Mouse (Mus musculus): Measurements from ENCODE around the gene Faap100. TPM values are rescaled to one million over a fixed set of nuclear protein-coding genes. Genes with fewer than 3 reads are reported as not detected.
A peak's percentile ranks its signal among the peaks of the same experiment; 100 is the strongest.
"Not testable (repeated sequence)": the region's sequence is repeated elsewhere in the genome, so short reads cannot be mapped to it uniquely, and the experiment has no call there.

The Faap100 gene
- polyA plus RNA-seq, 1 experiment from 2014 or later, result 9.7 TPM

DNA sequence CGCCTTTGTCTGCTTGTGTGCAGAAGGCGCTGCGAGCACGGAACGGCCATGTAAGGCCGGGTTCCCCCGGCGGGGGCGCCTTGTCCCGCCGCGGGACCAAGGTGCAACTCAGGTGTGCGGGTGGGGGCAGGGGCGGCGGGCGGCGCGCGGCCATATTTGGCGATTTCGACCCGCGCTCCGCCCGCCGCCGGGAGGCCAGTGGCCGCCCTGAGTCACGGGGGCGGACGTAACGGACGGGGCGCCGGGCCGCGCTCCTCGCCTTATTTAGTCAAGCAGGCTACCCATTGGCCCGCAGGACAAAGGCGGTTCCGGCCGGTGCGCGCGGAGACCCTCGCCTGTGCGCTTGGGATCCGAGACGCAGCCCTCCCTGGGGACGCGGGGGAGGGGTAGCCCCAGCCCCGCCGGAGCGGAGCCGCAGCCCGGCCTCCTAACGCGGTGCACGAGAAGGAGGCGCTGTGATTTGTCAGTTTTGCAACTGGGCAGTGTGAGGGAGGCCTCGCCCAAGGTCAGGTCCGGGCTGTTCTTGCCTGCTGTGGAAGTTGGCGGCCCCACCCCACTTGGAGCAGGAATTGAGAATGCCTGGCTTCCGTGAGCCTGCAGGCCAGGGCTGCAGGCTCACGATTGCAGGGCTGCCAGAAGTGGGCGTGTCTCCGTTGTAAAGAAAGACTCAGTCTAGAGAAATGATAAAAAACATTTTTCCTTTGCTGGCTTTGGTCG lies 28.4 kb downstream of the Faap100 start:
- Histone ChIP-seq H3K4me3 (ENCODE audit: low read depth, low read length) (peak overlapping the region; percentile 91), H3K27ac (ENCODE audit: low read depth, low read length) (peak overlapping the region; percentile 99), H3K9ac (ENCODE audit: low read depth, low read length) (peak overlapping the region; percentile 100), H3K9me3 (ENCODE audit: control insufficient read depth) (no peaks in the 10 kb centered on the region), H3K4me1 (replicated peaks; ENCODE audit: control insufficient read depth, insufficient read depth, low read length) (no peaks in the 10 kb centered on the region; the same call in 1 of the 2 replicates), H3K36me3 (ENCODE audit: control insufficient read depth, insufficient read depth) (peaks cover 9% of the 10 kb centered on the region), H3K27me3 (replicated peaks; ENCODE audit: control insufficient read depth, insufficient read depth, low read length) (no peaks in the 10 kb centered on the region), H3K4me2 (replicated peaks; ENCODE audit: low read depth) (peak overlapping the region; percentile 80)
- TF ChIP-seq CTCF (IDR thresholded peaks at IDR 0.05; ENCODE audit: low read depth), result peak; percentile 19
- peak; percentile 68 for ATAC-seq
- WGBS, result under 1% methylated on average over 68 of the region's 68 CpGs

- Histone ChIP-seq H3K27ac (ENCODE audit: low read depth, low read length) (peak overlapping the region; percentile 99), H3K4me2 (replicated peaks; ENCODE audit: low read depth) (peak overlapping the region; percentile 80), H3K4me1 (replicated peaks; ENCODE audit: control insufficient read depth, insufficient read depth, low read length) (no peaks in the 10 kb centered on the region; the same call in 1 of the 2 replicates), H3K4me3 (ENCODE audit: low read depth, low read length) (peak overlapping the region; percentile 91), H3K27me3 (replicated peaks; ENCODE audit: control insufficient read depth, insufficient read depth, low read length) (no peaks in the 10 kb centered on the region), H3K9ac (ENCODE audit: low read depth, low read length) (peak overlapping the region; percentile 100), H3K9me3 (ENCODE audit: control insufficient read depth) (no peaks in the 10 kb centered on the region), H3K36me3 (ENCODE audit: control insufficient read depth, insufficient read depth) (peaks cover 14% of the 10 kb centered on the region)
- 3% methylated on average over 16 of the region's 16 CpGs for WGBS
- TF ChIP-seq CTCF (IDR thresholded peaks at IDR 0.05; ENCODE audit: low read depth), result no peak
- ATAC-seq, result peak; percentile 2
These were observed 29.1 kb downstream of the Faap100 start for GRCm38 (mm10) chr11:120349371-120349985.

DNA sequence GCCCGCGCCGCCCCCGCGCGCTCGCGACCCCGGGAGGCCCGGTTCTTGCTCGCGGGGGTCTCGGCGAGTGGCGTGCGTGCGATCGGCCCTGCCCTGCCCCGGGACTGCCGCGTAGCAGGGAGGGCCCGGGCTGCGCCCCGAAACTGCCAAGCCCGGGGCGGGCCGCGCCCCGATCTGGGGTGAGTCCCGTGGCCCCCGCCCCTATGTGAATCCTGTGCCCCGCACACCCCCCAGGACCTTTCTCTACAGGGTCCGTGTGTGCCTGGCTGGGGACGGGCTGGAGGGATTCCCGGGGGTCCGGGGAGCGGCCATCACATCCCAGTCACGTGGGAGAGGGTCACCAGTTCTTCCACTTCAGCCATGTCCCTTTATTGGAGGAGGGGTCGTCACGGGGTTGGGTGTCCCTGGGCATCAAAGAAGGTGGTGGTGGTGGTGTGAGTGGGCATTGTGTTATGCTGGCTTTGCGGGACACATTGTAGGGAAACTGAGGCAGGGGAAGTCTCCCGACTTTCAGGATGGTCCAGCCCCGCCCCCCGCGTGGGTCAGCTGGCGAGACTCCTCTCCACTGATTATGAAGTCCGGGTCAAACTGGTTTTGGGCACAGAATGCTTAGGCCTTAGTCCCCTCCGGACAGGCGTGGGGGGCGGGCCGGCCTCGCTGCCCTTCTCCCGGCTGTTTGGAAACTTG lies 29.7 kb downstream of the Faap100 start:
- peaks cover 14% of the 10 kb centered on the region for H3K36me3 ChIP-seq (ENCODE audit: control insufficient read depth, insufficient read depth)
- peak overlapping the region; percentile 100 for H3K9ac ChIP-seq (ENCODE audit: low read depth, low read length)
- peak overlapping the region; percentile 80 for H3K4me2 ChIP-seq (replicated peaks; ENCODE audit: low read depth)
- no peaks in the 10 kb centered on the region; the same call in 1 of the 2 replicates for H3K4me1 ChIP-seq (replicated peaks; ENCODE audit: control insufficient read depth, insufficient read depth, low read length)
- H3K27me3 ChIP-seq (replicated peaks; ENCODE audit: control insufficient read depth, insufficient read depth, low read length), result no peaks in the 10 kb centered on the region
- 1% methylated on average over 50 of the region's 53 CpGs for WGBS
- ATAC-seq, result peak; percentile 18
- peak overlapping the region; percentile 91 for H3K4me3 ChIP-seq (ENCODE audit: low read depth, low read length)
- TF ChIP-seq CTCF (IDR thresholded peaks at IDR 0.05; ENCODE audit: low read depth), result no peak
- H3K9me3 ChIP-seq (ENCODE audit: control insufficient read depth), result no peaks in the 10 kb centered on the region
- H3K27ac ChIP-seq (ENCODE audit: low read depth, low read length), result peak overlapping the region; percentile 99

GRCm38 (mm10) chr11:120347791-120348683 lies 30.5 kb downstream of the Faap100 start, which contains the start of gene Actg1:
Actg1 (minus strand) TSS chr11:120348542.
- peak within 1 kb of the TSS; percentile 100 for H3K9ac ChIP-seq (ENCODE audit: low read depth, low read length)
- no peaks in the 10 kb centered on the region; the same call in 1 of the 2 replicates for H3K4me1 ChIP-seq (replicated peaks; ENCODE audit: control insufficient read depth, insufficient read depth, low read length)
- peaks cover 14% of the 10 kb centered on the region for H3K36me3 ChIP-seq (ENCODE audit: control insufficient read depth, insufficient read depth)
- no peaks in the 10 kb centered on the region for H3K27me3 ChIP-seq (replicated peaks; ENCODE audit: control insufficient read depth, insufficient read depth, low read length)
- TF ChIP-seq CTCF (IDR thresholded peaks at IDR 0.05; ENCODE audit: low read depth), result no peak
- peak; percentile 67 for ATAC-seq
- H3K27ac ChIP-seq (ENCODE audit: low read depth, low read length), result peak within 1 kb of the TSS; percentile 99
- no peaks in the 10 kb centered on the region for H3K9me3 ChIP-seq (ENCODE audit: control insufficient read depth)
- peak within 1 kb of the TSS; percentile 91 for H3K4me3 ChIP-seq (ENCODE audit: low read depth, low read length)
- 4% methylated on average over 75 of the region's 103 CpGs for WGBS
- H3K4me2 ChIP-seq (replicated peaks; ENCODE audit: low read depth), result peak within 1 kb of the TSS; percentile 80

- Histone ChIP-seq H3K4me3 (ENCODE audit: low read depth, low read length) (peak overlapping the region; percentile 91), H3K36me3 (ENCODE audit: control insufficient read depth, insufficient read depth) (peaks cover 14% of the 10 kb centered on the region), H3K9ac (ENCODE audit: low read depth, low read length) (peak overlapping the region; percentile 100), H3K4me1 (replicated peaks; ENCODE audit: control insufficient read depth, insufficient read depth, low read length) (no peaks in the 10 kb centered on the region; the same call in 1 of the 2 replicates), H3K27ac (ENCODE audit: low read depth, low read length) (no peak overlapping the region), H3K4me2 (replicated peaks; ENCODE audit: low read depth) (peak overlapping the region; percentile 80), H3K9me3 (ENCODE audit: control insufficient read depth) (no peaks in the 10 kb centered on the region), H3K27me3 (replicated peaks; ENCODE audit: control insufficient read depth, insufficient read depth, low read length) (no peaks in the 10 kb centered on the region)
- ATAC-seq, result no peak
- TF ChIP-seq CTCF (IDR thresholded peaks at IDR 0.05; ENCODE audit: low read depth), result no peak
- WGBS, result 2% methylated on average over 10 of the region's 10 CpGs
These were observed 31.3 kb downstream of the Faap100 start for GRCm38 (mm10) chr11:120347301-120347700.

GRCm38 (mm10) chr11:120346383-120347034 lies 32.1 kb downstream of the Faap100 start:
- not testable (repeated sequence) for H3K9me3 ChIP-seq (ENCODE audit: control insufficient read depth); H3K4me1 ChIP-seq (replicated peaks; ENCODE audit: control insufficient read depth, insufficient read depth, low read length); ATAC-seq; H3K27me3 ChIP-seq (replicated peaks; ENCODE audit: control insufficient read depth, insufficient read depth, low read length)
- Histone ChIP-seq H3K36me3 (ENCODE audit: control insufficient read depth, insufficient read depth) (peaks cover 14% of the 10 kb centered on the region), H3K27ac (ENCODE audit: low read depth, low read length) (peak overlapping the region; percentile 28; the same call in 1 of the 2 replicates), H3K4me3 (ENCODE audit: low read depth, low read length) (peak overlapping the region; percentile 48), H3K9ac (ENCODE audit: low read depth, low read length) (peak overlapping the region; percentile 40; the same call in 1 of the 2 replicates), H3K4me2 (replicated peaks; ENCODE audit: low read depth) (peak overlapping the region; percentile 67)
- 25% methylated on average over 11 of the region's 13 CpGs for WGBS

All from intestine, postnatal 0 days (tissue).